Mouse (Mus musculus) heart, adult 2 months (tissue): ENCODE data around the gene Myh7b.

Source experiments
- CTCF ChIP-seq: fragments of 200-600 bp; IDR thresholded peaks from 2 replicates; pipeline ENCODE4 v1.8.1; 2022; ENCODE audit warnings: antibody characterized with exemption, mild to moderate bottlenecking, moderate library complexity
- EP300 ChIP-seq: fragments of 200-500 bp; IDR thresholded peaks from 2 replicates; pipeline ENCODE4 v1.6.1; 2011; ENCODE audit warnings: low read depth, low read length, control low read depth; ENCODE audit not compliant: insufficient read depth
- POLR2A ChIP-seq: fragments of 200-500 bp; IDR thresholded peaks from 2 replicates; pipeline ENCODE4 v1.6.1; 2011; ENCODE audit warnings: mild to moderate bottlenecking, low read depth, low read length, control low read depth; ENCODE audit not compliant: insufficient read depth

GRCm38 (mm10) chr2:155613326-155613755, 2.3 kb downstream of the Myh7b start:
- 0 out of 2 replicates have a peak, but pooled peaks have one; percentile 17 for TF ChIP-seq EP300
- TF ChIP-seq CTCF: no peak
- peak; percentile 73 for TF ChIP-seq POLR2A
